Comparison of ENCODE assay signal across 8 mouse cellular contexts in genomic region chr19:47936938-47937337, GRCm38 (mm10). TPM values are rescaled to one million over a fixed set of nuclear protein-coding genes. Genes with fewer than 3 reads are reported as not detected.
DNase-seq lines count a peak whose midpoint lies in the region; ATAC-seq and TF ChIP-seq lines count a peak whose summit lies in the region.

No protein-coding gene starts in this region.

- H3K4me1 ChIP-seq in lung, embryonic 15.5 days = peaks cover 9% of the 10 kb centered on the region
- 0 out of 2 replicates have a peak, but pooled peaks cover 4% of the 10 kb centered on the region for H3K4me1 ChIP-seq in lung, adult 2 months (ENCODE audit: control insufficient read depth, insufficient read depth, low read length)
- H3K4me1 ChIP-seq in hindbrain, embryonic 10.5 days (replicated peaks) = peaks cover 23% of the 10 kb centered on the region
- peaks cover 7% of the 10 kb centered on the region for H3K4me1 ChIP-seq in liver, postnatal 0 days (ENCODE audit: insufficient read depth)
- peaks cover 8% of the 10 kb centered on the region for H3K4me1 ChIP-seq in stomach, embryonic 16.5 days (ENCODE audit: control insufficient read depth, insufficient read depth, low read length)

- ATAC-seq in lung, embryonic 15.5 days (ENCODE audit: borderline replicate concordance, extremely low read depth, low FRiP score, low TSS enrichment) = no peak
- no peak for ATAC-seq in liver, postnatal 0 days
- ATAC-seq in stomach, embryonic 16.5 days (ENCODE audit: insufficient read depth, low FRiP score) = no peak

- no peak for TF ChIP-seq EP300 in liver, postnatal 0 days (IDR thresholded peaks at IDR 0.05; ENCODE audit: low read depth)

- H3K36me3 ChIP-seq in lung, embryonic 15.5 days = no peaks in the 10 kb centered on the region
- no peaks in the 10 kb centered on the region for H3K36me3 ChIP-seq in hindbrain, embryonic 10.5 days
- H3K36me3 ChIP-seq in liver, postnatal 0 days (replicated peaks; ENCODE audit: insufficient read depth, low read length) = no peaks in the 10 kb centered on the region
- H3K36me3 ChIP-seq in stomach, embryonic 16.5 days (ENCODE audit: control insufficient read depth, insufficient read depth, low read length) = no peaks in the 10 kb centered on the region

- TF ChIP-seq CTCF in lung, adult 2 months (IDR thresholded peaks at IDR 0.05; ENCODE audit: insufficient read depth, low read length) = no peak
- no peak for TF ChIP-seq CTCF in liver, postnatal 0 days (IDR thresholded peaks at IDR 0.05; ENCODE audit: low read depth)

- no peak overlapping the region for H3K27ac ChIP-seq in lung, embryonic 15.5 days
- H3K27ac ChIP-seq in hindbrain, embryonic 10.5 days = no peak overlapping the region
- no peak overlapping the region for H3K27ac ChIP-seq in liver, postnatal 0 days (ENCODE audit: low read depth)
- no peak overlapping the region for H3K27ac ChIP-seq in stomach, embryonic 16.5 days (ENCODE audit: low read length)

- no peak overlapping the region for H3K4me3 ChIP-seq in lung, embryonic 15.5 days
- H3K4me3 ChIP-seq in lung, adult 2 months (replicated peaks; ENCODE audit: extremely low read depth, low read depth, low read length) = no peak overlapping the region
- peak overlapping the region; percentile 48 for H3K4me3 ChIP-seq in hindbrain, embryonic 10.5 days
- H3K4me3 ChIP-seq in liver, postnatal 0 days (ENCODE audit: low read depth, low read length) = peak overlapping the region; percentile 43
- H3K4me3 ChIP-seq in stomach, embryonic 16.5 days (replicated peaks; ENCODE audit: low read length) = no peak overlapping the region

- 64% methylated on average over 9 of the region's 9 CpGs for WGBS in lung, embryonic 15.5 days
- 58% methylated on average over 9 of the region's 9 CpGs for WGBS in lung, adult 2 months
- 71% methylated on average over 9 of the region's 9 CpGs for WGBS in hindbrain, embryonic 10.5 days
- WGBS in liver, postnatal 0 days (ENCODE audit: insufficient replicate concordance) = 42% methylated on average over 9 of the region's 9 CpGs
- WGBS in stomach, embryonic 16.5 days = 67% methylated on average over 9 of the region's 9 CpGs

- H3K9me3 ChIP-seq in lung, embryonic 15.5 days = no peaks in the 10 kb centered on the region
- no peaks in the 10 kb centered on the region for H3K9me3 ChIP-seq in hindbrain, embryonic 10.5 days
- H3K9me3 ChIP-seq in liver, postnatal 0 days (ENCODE audit: low read length) = no peaks in the 10 kb centered on the region
- H3K9me3 ChIP-seq in stomach, embryonic 16.5 days (replicated peaks; ENCODE audit: control insufficient read depth, low read length) = no peaks in the 10 kb centered on the region

- TF ChIP-seq POLR2A in lung, adult 2 months (IDR thresholded peaks at IDR 0.05; ENCODE audit: borderline replicate concordance, extremely low read depth, low read depth, low read length) = no peak

- H3K4me2 ChIP-seq in lung, embryonic 15.5 days = peak overlapping the region; percentile 73; the same call in 1 of the 2 replicates
- H3K4me2 ChIP-seq in liver, postnatal 0 days (ENCODE audit: low read depth, low read length) = peak overlapping the region; percentile 72
- H3K4me2 ChIP-seq in stomach, embryonic 16.5 days (ENCODE audit: low read depth, low read length) = peak overlapping the region; percentile 88

- DNase-seq in lung, adult 2 months = no peak
- DNase-seq in hindbrain, embryonic 10.5 days (ENCODE audit: low spot score) = no peak
- no peak for DNase-seq in liver, postnatal 0 days
- DNase-seq in thymus, postnatal 4 days = no peak
- no peak for DNase-seq in MN1 (ENCODE audit: low spot score)
- no peak for DNase-seq in cerebellum, adult 18-20 months

- peaks cover 33% of the 10 kb centered on the region for H3K27me3 ChIP-seq in lung, embryonic 15.5 days
- H3K27me3 ChIP-seq in hindbrain, embryonic 10.5 days (ENCODE audit: insufficient read depth, poor library complexity, severe bottlenecking) = peaks cover 19% of the 10 kb centered on the region
- H3K27me3 ChIP-seq in liver, postnatal 0 days (ENCODE audit: insufficient read depth, low read length) = peaks cover 19% of the 10 kb centered on the region
- peaks cover 8% of the 10 kb centered on the region; the same call in 1 of the 2 replicates for H3K27me3 ChIP-seq in stomach, embryonic 16.5 days (ENCODE audit: control insufficient read depth, insufficient read depth, low read length)

- no peak overlapping the region for H3K9ac ChIP-seq in lung, embryonic 15.5 days
- H3K9ac ChIP-seq in liver, postnatal 0 days (replicated peaks) = no peak overlapping the region
- H3K9ac ChIP-seq in stomach, embryonic 16.5 days (ENCODE audit: low read length) = no peak overlapping the region

RNA-seq across cellular contexts. Expression of gene Cfap58, which starts 0.5 kb away (rescaled TPM):
- 0.11 and 0.32 TPM in 2 replicates for polyA plus RNA-seq in lung, embryonic 15.5 days (2015; fragmentation: Nextera tagmentation; extraction: Ambion mirVana)
- 0.38 and 0.92 TPM in 2 replicates for polyA plus RNA-seq in lung, adult 2 months (2012; rRNA removed)
- polyA plus RNA-seq in hindbrain, embryonic 10.5 days (2016; fragmentation: Nextera tagmentation; extraction: Ambion mirVana) = 0.41 TPM in 1 of 2 replicates, not detected in the other
- polyA plus RNA-seq in liver, postnatal 0 days (2015; fragmentation: Nextera tagmentation; extraction: Ambion mirVana) = not detected in 2 replicates
- polyA plus RNA-seq in stomach, embryonic 16.5 days (2015; fragmentation: Nextera tagmentation; extraction: Ambion mirVana) = 0.04 TPM in 1 of 2 replicates, not detected in the other

RNA-seq across cellular contexts. Expression of gene Itprip, which starts 17.8 kb away (rescaled TPM):
- polyA plus RNA-seq in lung, embryonic 15.5 days (2015; fragmentation: Nextera tagmentation; extraction: Ambion mirVana) = 17.0 and 18.0 TPM in 2 replicates
- polyA plus RNA-seq in lung, adult 2 months (2012; rRNA removed) = 17.8 and 22.0 TPM in 2 replicates
- 20.7 and 21.9 TPM in 2 replicates for polyA plus RNA-seq in hindbrain, embryonic 10.5 days (2016; fragmentation: Nextera tagmentation; extraction: Ambion mirVana)
- 2.4 and 2.8 TPM in 2 replicates for polyA plus RNA-seq in liver, postnatal 0 days (2015; fragmentation: Nextera tagmentation; extraction: Ambion mirVana)
- polyA plus RNA-seq in stomach, embryonic 16.5 days (2015; fragmentation: Nextera tagmentation; extraction: Ambion mirVana) = 18.7 and 20.1 TPM in 2 replicates

RNA-seq across cellular contexts. Expression of gene Cfap43, which starts 17.9 kb away (rescaled TPM):
- 0.86 TPM in 2 replicates for polyA plus RNA-seq in lung, embryonic 15.5 days (2015; fragmentation: Nextera tagmentation; extraction: Ambion mirVana)
- 7.0 and 7.1 TPM in 2 replicates for polyA plus RNA-seq in lung, adult 2 months (2012; rRNA removed)
- polyA plus RNA-seq in hindbrain, embryonic 10.5 days (2016; fragmentation: Nextera tagmentation; extraction: Ambion mirVana) = 0.07 and 1.0 TPM in 2 replicates
- polyA plus RNA-seq in liver, postnatal 0 days (2015; fragmentation: Nextera tagmentation; extraction: Ambion mirVana) = 0.05 TPM in 1 of 2 replicates, not detected in the other
- 1.1 TPM in 2 replicates for polyA plus RNA-seq in stomach, embryonic 16.5 days (2015; fragmentation: Nextera tagmentation; extraction: Ambion mirVana)

Comparison
In these comparisons a context has a peak if more than half of its experiments do, and no peak if none do; other contexts are left out.
1. H3K4me3 ChIP-seq: peak in hindbrain, embryonic 10.5 days (single experiment) and liver, postnatal 0 days (single experiment); none in lung, embryonic 15.5 days (single experiment), lung, adult 2 months (single experiment) and stomach, embryonic 16.5 days (single experiment).
2. Peak in every context shown above with its lines, with median percentiles within 50 percentile points of each other: H3K4me2 ChIP-seq.